Mouse (Mus musculus) limb, embryonic 12.5 days (tissue): ENCODE measurements around the gene Serpinc1. TPM values are rescaled to one million over a fixed set of nuclear protein-coding genes. Genes with fewer than 3 reads are reported as not detected.

Experiments
- ATAC-seq: fragments of 200-750 bp; cut with Nextera tagmentation; 2 replicates; pipeline ENCODE4 v1.8.0; 2017; ENCODE audit warnings: low read depth, moderate TSS enrichment; ENCODE audit not compliant: insufficient number of reproducible peaks, insufficient read depth, low FRiP score, low TSS enrichment
- H3K27ac ChIP-seq: fragments of 300-500 bp; sonication (generic); 2 replicates; pipeline ENCODE4 v1.5.1; 2016; ENCODE audit warnings: mild to moderate bottlenecking, moderate library complexity
- H3K27me3 ChIP-seq: fragments of 300-500 bp; sonication (generic); 2 replicates; pipeline ENCODE4 v1.6.1; 2016; ENCODE audit warnings: mild to moderate bottlenecking, moderate library complexity
- H3K36me3 ChIP-seq: fragments of 300-500 bp; sonication (generic); 2 replicates; pipeline ENCODE4 v1.6.1; 2016; ENCODE audit warnings: mild to moderate bottlenecking, moderate library complexity
- H3K4me1 ChIP-seq: fragments of 300-500 bp; sonication (generic); replicated peaks from 2 replicates; pipeline ENCODE4 v1.6.1; 2016
- H3K4me2 ChIP-seq: fragments of 300-500 bp; sonication (generic); 2 replicates; pipeline ENCODE4 v1.6.1; 2016; ENCODE audit warnings: mild to moderate bottlenecking, moderate library complexity
- H3K4me3 ChIP-seq: fragments of 300-500 bp; sonication (generic); replicated peaks from 2 replicates; pipeline ENCODE4 v1.5.1; 2016; ENCODE audit warnings: mild to moderate bottlenecking
- H3K9ac ChIP-seq: fragments of 300-500 bp; sonication (generic); replicated peaks from 2 replicates; pipeline ENCODE4 v1.6.1; 2016; ENCODE audit warnings: mild to moderate bottlenecking, moderate library complexity
- H3K9me3 ChIP-seq: fragments of 300-500 bp; sonication (generic); 2 replicates; pipeline ENCODE4 v1.6.1; 2016; ENCODE audit warnings: mild to moderate bottlenecking, moderate library complexity
- WGBS: fragments of 180-500 bp; shearing (Covaris S2); methylation state at CpG from one replicate; pipeline ENCODE4 v1.1.7; 2016; 5-methylcytosine and 5-hydroxymethylcytosine counted together
- polyA plus RNA-seq: library from polyadenylated mRNA; unstranded; fragments of >200 nt; fragmentation: Nextera tagmentation; extraction: Ambion mirVana; gene quantifications from 2 replicates; pipeline ENCODE4 v1.2.1, GENCODE M21; 2016

Serpinc1 gene
- 2.8 TPM in 2 replicates for polyA plus RNA-seq

- H3K9me3 ChIP-seq: no peaks in the 10 kb centered on the region
- no peak within 1 kb of the TSS for H3K9ac ChIP-seq
- ATAC-seq: no peak
- H3K4me1 ChIP-seq: no peaks in the 10 kb centered on the region
- H3K4me3 ChIP-seq: no peak within 1 kb of the TSS
- 90% methylated on average over 4 of the region's 4 CpGs for WGBS
- H3K4me2 ChIP-seq: no peak within 1 kb of the TSS
- H3K36me3 ChIP-seq: 0 out of 2 replicates have a peak, but pooled peaks cover 5% of the 10 kb centered on the region
- no peak within 1 kb of the TSS for H3K27ac ChIP-seq
- no peaks in the 10 kb centered on the region for H3K27me3 ChIP-seq
Observed at GRCm38 (mm10) chr1:160978071-160978735, at the start of gene Serpinc1. TSS of gene Serpinc1 (plus strand) at chr1:160978585.

- Histone ChIP-seq H3K9me3 (no peaks in the 10 kb centered on the region), H3K27me3 (no peaks in the 10 kb centered on the region), H3K36me3 (peaks cover 18% of the 10 kb centered on the region), H3K27ac (no peak overlapping the region), H3K9ac (no peak overlapping the region), H3K4me3 (no peak overlapping the region), H3K4me2 (no peak overlapping the region), H3K4me1 (0 out of 2 replicates have a peak, but pooled peaks cover 5% of the 10 kb centered on the region)
- no peak for ATAC-seq
Observed at GRCm38 (mm10) chr1:160931320-160931719, 47.1 kb upstream of the Serpinc1 start.

- H3K27me3 ChIP-seq: no peaks in the 10 kb centered on the region
- no peak overlapping the region for H3K9ac ChIP-seq
- no peak for ATAC-seq
- H3K4me3 ChIP-seq: no peak overlapping the region
- H3K4me2 ChIP-seq: no peak overlapping the region
- 66% methylated on average over 4 of the region's 4 CpGs for WGBS
- H3K27ac ChIP-seq: no peak overlapping the region
- H3K9me3 ChIP-seq: no peaks in the 10 kb centered on the region
- no peaks in the 10 kb centered on the region for H3K4me1 ChIP-seq
- H3K36me3 ChIP-seq: peaks cover 34% of the 10 kb centered on the region
Observed at GRCm38 (mm10) chr1:160933896-160934482, 44.4 kb upstream of the Serpinc1 start.

GRCm38 (mm10) chr1:160935551-160935950, 42.8 kb upstream of the Serpinc1 start:
- no peak for ATAC-seq
- H3K4me2 ChIP-seq: no peak overlapping the region
- WGBS: 91% methylated on average over 6 of the region's 6 CpGs
- no peak overlapping the region for H3K9ac ChIP-seq
- peaks cover 42% of the 10 kb centered on the region for H3K36me3 ChIP-seq
- H3K27ac ChIP-seq: no peak overlapping the region
- H3K4me3 ChIP-seq: no peak overlapping the region
- no peaks in the 10 kb centered on the region for H3K4me1 ChIP-seq
- H3K9me3 ChIP-seq: no peaks in the 10 kb centered on the region
- no peaks in the 10 kb centered on the region for H3K27me3 ChIP-seq

GRCm38 (mm10) chr1:160963199-160963598, 15.2 kb upstream of the Serpinc1 start:
- 95% methylated on average over 7 of the region's 7 CpGs for WGBS
- H3K9ac ChIP-seq: no peak overlapping the region
- no peak overlapping the region for H3K27ac ChIP-seq
- no peak for ATAC-seq
- no peaks in the 10 kb centered on the region for H3K9me3 ChIP-seq
- H3K4me1 ChIP-seq: no peaks in the 10 kb centered on the region
- peaks cover 82% of the 10 kb centered on the region for H3K36me3 ChIP-seq
- H3K4me3 ChIP-seq: no peak overlapping the region
- no peaks in the 10 kb centered on the region for H3K27me3 ChIP-seq
- no peak overlapping the region for H3K4me2 ChIP-seq

- no peak for ATAC-seq
- H3K27ac ChIP-seq: no peak overlapping the region
- 91% methylated on average over 1 of the region's 1 CpGs for WGBS
- H3K4me3 ChIP-seq: no peak overlapping the region
- peaks cover 84% of the 10 kb centered on the region for H3K36me3 ChIP-seq
- no peaks in the 10 kb centered on the region for H3K27me3 ChIP-seq
- H3K9ac ChIP-seq: no peak overlapping the region
- no peaks in the 10 kb centered on the region for H3K4me1 ChIP-seq
- no peaks in the 10 kb centered on the region for H3K9me3 ChIP-seq
- no peak overlapping the region for H3K4me2 ChIP-seq
Observed at GRCm38 (mm10) chr1:160967268-160967667, 11.1 kb upstream of the Serpinc1 start.

- Histone ChIP-seq H3K27me3 (no peaks in the 10 kb centered on the region), H3K9me3 (no peaks in the 10 kb centered on the region), H3K4me2 (no peak overlapping the region), H3K9ac (no peak overlapping the region), H3K36me3 (peaks cover 72% of the 10 kb centered on the region), H3K4me3 (no peak overlapping the region), H3K4me1 (no peaks in the 10 kb centered on the region), H3K27ac (no peak overlapping the region)
- 88% methylated on average over 5 of the region's 5 CpGs for WGBS
- no peak for ATAC-seq
Observed at GRCm38 (mm10) chr1:160968643-160969042, 9.7 kb upstream of the Serpinc1 start.

- H3K9me3 ChIP-seq: no peaks in the 10 kb centered on the region
- no peak overlapping the region for H3K27ac ChIP-seq
- H3K4me3 ChIP-seq: no peak overlapping the region
- ATAC-seq: no peak
- H3K4me2 ChIP-seq: no peak overlapping the region
- no peak overlapping the region for H3K9ac ChIP-seq
- H3K4me1 ChIP-seq: no peaks in the 10 kb centered on the region
- H3K27me3 ChIP-seq: no peaks in the 10 kb centered on the region
- 0 out of 2 replicates have a peak, but pooled peaks cover 4% of the 10 kb centered on the region for H3K36me3 ChIP-seq
- WGBS: 76% methylated on average over 5 of the region's 5 CpGs
Observed at GRCm38 (mm10) chr1:160980021-160980420, 1.6 kb downstream of the Serpinc1 start.

GRCm38 (mm10) chr1:160980537-160981234, 2.3 kb downstream of the Serpinc1 start:
- no peak for ATAC-seq
- Histone ChIP-seq H3K9me3 (no peaks in the 10 kb centered on the region), H3K27me3 (no peaks in the 10 kb centered on the region), H3K36me3 (no peaks in the 10 kb centered on the region), H3K27ac (no peak overlapping the region), H3K9ac (no peak overlapping the region), H3K4me1 (no peaks in the 10 kb centered on the region), H3K4me2 (no peak overlapping the region), H3K4me3 (no peak overlapping the region)
- WGBS: 70% methylated on average over 8 of the region's 8 CpGs

- Histone ChIP-seq H3K4me2 (no peak overlapping the region), H3K9ac (no peak overlapping the region), H3K9me3 (no peaks in the 10 kb centered on the region), H3K4me1 (no peaks in the 10 kb centered on the region), H3K36me3 (no peaks in the 10 kb centered on the region), H3K27ac (no peak overlapping the region), H3K27me3 (no peaks in the 10 kb centered on the region), H3K4me3 (no peak overlapping the region)
- 85% methylated on average over 4 of the region's 4 CpGs for WGBS
- ATAC-seq: no peak
Observed at GRCm38 (mm10) chr1:160981337-160981736, 3.0 kb downstream of the Serpinc1 start.

- ATAC-seq: no peak
- WGBS: 80% methylated on average over 3 of the region's 3 CpGs
- Histone ChIP-seq H3K9me3 (no peaks in the 10 kb centered on the region), H3K36me3 (no peaks in the 10 kb centered on the region), H3K9ac (no peak overlapping the region), H3K4me1 (no peaks in the 10 kb centered on the region), H3K27me3 (no peaks in the 10 kb centered on the region), H3K4me3 (no peak overlapping the region), H3K4me2 (no peak overlapping the region), H3K27ac (no peak overlapping the region)
Observed at GRCm38 (mm10) chr1:160982887-160983286, 4.5 kb downstream of the Serpinc1 start.
